Comparison of ENCODE assay signal across 11 mouse cellular contexts in genomic region chr13:15707481-15707881, GRCm38 (mm10).
DNase-seq lines count a peak whose midpoint lies in the region; ATAC-seq and TF ChIP-seq lines count a peak whose summit lies in the region.
"Had no signal": no experiment of that assay in that cellular context is flagged by ENCODE, and none has a peak within 500 bp of the region (broad histone marks: within the 10 kb centered on the region; RNA-seq: fewer than 3 reads in every experiment).

No protein-coding gene starts in this region.

- ATAC-seq in heart, embryonic 11.5 days (replicated peaks; ENCODE audit: insufficient number of reproducible peaks, low FRiP score, low TSS enrichment), result no peak
- peak; percentile 85 for ATAC-seq in forebrain, embryonic 16.5 days

- no peak overlapping the region for H3K4me2 ChIP-seq in heart, embryonic 11.5 days
- H3K4me2 ChIP-seq in forebrain, embryonic 16.5 days (ENCODE audit: low read length), result no peak overlapping the region
- H3K4me2 ChIP-seq: liver, embryonic 13.5 days had no signal

- H3K4me1 ChIP-seq in heart, embryonic 11.5 days (ENCODE audit: control insufficient read depth, insufficient read depth, low read length), result peaks cover 7% of the 10 kb centered on the region; the same call in 1 of the 2 replicates
- H3K4me1 ChIP-seq in forebrain, embryonic 16.5 days (replicated peaks; ENCODE audit: control insufficient read depth, insufficient read depth, low read length), result peaks cover 22% of the 10 kb centered on the region
- H3K4me1 ChIP-seq in cerebellum, adult 2 months (ENCODE audit: control insufficient read depth, insufficient read depth, low read length), result no peaks in the 10 kb centered on the region
- H3K4me1 ChIP-seq: liver, embryonic 13.5 days had no signal

- peak; percentile 86 for DNase-seq in heart, adult 11 months
- DNase-seq in adrenal gland, adult 8-10 months, result peak; percentile 59
- DNase-seq in lung, postnatal 14 days, result peak; percentile 19
- DNase-seq in spleen, postnatal 36 days (ENCODE audit: low spot score in 2 of 2), result no peak
- no peak for DNase-seq in cerebellum, adult 11 months
- DNase-seq in cerebellum, adult 2 months, result no peak
- DNase-seq: gastrocnemius, postnatal 10 days; liver, embryonic 13.5 days; right cerebral cortex, adult 18-20 months had no signal

- whole genome bisulfite sequencing in heart, embryonic 11.5 days (ENCODE audit: insufficient replicate concordance), result 26% methylated on average over 4 of the region's 4 CpGs
- 4% methylated on average over 4 of the region's 4 CpGs for WGBS in forebrain, embryonic 16.5 days
- 14% methylated on average over 4 of the region's 4 CpGs for WGBS in cerebellum, adult 2 months

- no peak overlapping the region for H3K9ac ChIP-seq in heart, embryonic 11.5 days (ENCODE audit: low read depth, low read length)
- no peak overlapping the region for H3K9ac ChIP-seq in forebrain, embryonic 16.5 days (replicated peaks; ENCODE audit: low read depth, low read length)
- H3K9ac ChIP-seq: liver, embryonic 13.5 days had no signal

- H3K27me3 ChIP-seq in heart, embryonic 11.5 days (ENCODE audit: control insufficient read depth, insufficient read depth, low read length), result no peaks in the 10 kb centered on the region
- no peaks in the 10 kb centered on the region for H3K27me3 ChIP-seq in forebrain, embryonic 16.5 days (replicated peaks; ENCODE audit: control insufficient read depth, insufficient read depth, low read length)
- no peaks in the 10 kb centered on the region for H3K27me3 ChIP-seq in cerebellum, adult 2 months (ENCODE audit: control insufficient read depth, insufficient read depth, low read length)
- H3K27me3 ChIP-seq: liver, embryonic 13.5 days had no signal

- no peaks in the 10 kb centered on the region for H3K9me3 ChIP-seq in heart, embryonic 11.5 days (replicated peaks; ENCODE audit: control insufficient read depth, low read length)
- no peaks in the 10 kb centered on the region for H3K9me3 ChIP-seq in forebrain, embryonic 16.5 days (ENCODE audit: control insufficient read depth, low read length)
- H3K9me3 ChIP-seq: liver, embryonic 13.5 days had no signal

- H3K36me3 ChIP-seq in heart, embryonic 11.5 days (ENCODE audit: control insufficient read depth, insufficient read depth, low read length), result no peaks in the 10 kb centered on the region
- H3K36me3 ChIP-seq in forebrain, embryonic 16.5 days (ENCODE audit: control insufficient read depth, insufficient read depth), result no peaks in the 10 kb centered on the region
- H3K36me3 ChIP-seq: liver, embryonic 13.5 days had no signal

- H3K4me3 ChIP-seq in heart, embryonic 11.5 days (ENCODE audit: low read depth, low read length), result no peak overlapping the region
- H3K4me3 ChIP-seq in forebrain, embryonic 16.5 days (replicated peaks; ENCODE audit: low read length), result no peak overlapping the region
- no peak overlapping the region for H3K4me3 ChIP-seq in cerebellum, adult 2 months (replicated peaks; ENCODE audit: insufficient read depth, low read depth, low read length)
- H3K4me3 ChIP-seq: liver, embryonic 13.5 days had no signal

- TF ChIP-seq CTCF in cerebellum, adult 2 months (IDR thresholded peaks at IDR 0.05; ENCODE audit: borderline replicate concordance, insufficient read depth, low read depth, low read length), result no peak

- no peak for TF ChIP-seq POLR2A in cerebellum, adult 2 months (IDR thresholded peaks at IDR 0.05; ENCODE audit: borderline replicate concordance, insufficient read depth, low read length)

- no peak overlapping the region for H3K27ac ChIP-seq in heart, embryonic 11.5 days (ENCODE audit: low read depth, low read length)
- H3K27ac ChIP-seq in forebrain, embryonic 16.5 days (ENCODE audit: low read length), result peak overlapping the region; percentile 1; the same call in 1 of the 2 replicates
- H3K27ac ChIP-seq in cerebellum, adult 2 months (ENCODE audit: insufficient read depth, low read length), result no peak overlapping the region
- H3K27ac ChIP-seq: liver, embryonic 13.5 days had no signal

Comparison
In these comparisons a context has a peak if more than half of its experiments do, and no peak if none do; other contexts are left out.
1. DNase-seq: peak in heart, adult 11 months (single experiment), adrenal gland, adult 8-10 months (single experiment) and lung, postnatal 14 days (single experiment); none in spleen, postnatal 36 days (0 of 2), cerebellum, adult 11 months (single experiment) and cerebellum, adult 2 months (0 of 2).